Mouse (Mus musculus): Measurements from ENCODE around the gene Tmem229a. TPM values are rescaled to one million over a fixed set of nuclear protein-coding genes. Genes with fewer than 3 reads are reported as not detected.
A peak's percentile ranks its signal among the peaks of the same experiment; 100 is the strongest.

Gene Tmem229a
- 3.4 and 4.6 TPM in 2 replicates for polyA plus RNA-seq (2015; fragmentation: Nextera tagmentation; extraction: Ambion mirVana)

DNA sequence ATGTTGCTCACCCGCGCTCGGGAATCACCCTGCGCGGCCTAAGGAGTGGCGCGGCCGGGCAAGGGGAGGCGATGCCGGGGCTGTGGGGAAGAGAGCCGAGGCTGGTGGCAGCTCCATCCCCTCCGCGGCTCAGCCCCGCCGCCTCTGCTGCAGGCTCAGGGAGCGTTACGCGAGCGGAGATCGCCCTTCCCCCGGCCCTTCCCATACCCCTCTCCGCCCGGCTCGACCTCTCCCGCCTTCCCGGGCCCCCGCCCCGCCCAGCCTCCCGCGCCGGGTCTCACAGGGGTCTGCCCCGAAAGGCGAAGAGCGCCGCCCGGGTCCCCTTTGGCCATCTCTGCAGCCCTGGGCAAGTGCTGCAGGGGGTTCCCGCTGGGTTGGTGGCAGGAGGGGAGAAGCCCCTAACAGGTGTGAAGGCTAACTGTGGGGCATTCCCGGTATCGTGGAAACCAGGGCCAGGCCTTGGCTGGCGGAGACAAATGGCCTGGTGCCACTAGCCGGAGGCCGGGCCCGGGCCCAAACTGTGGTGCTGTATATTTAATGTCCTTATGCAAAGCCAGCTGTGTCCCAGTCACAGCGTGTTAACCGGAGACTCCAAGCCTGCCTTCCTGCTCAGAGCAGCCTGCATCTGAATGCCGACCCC lies at the start of gene Tmem229a:
TSS of gene Tmem229a (minus strand) at position 352 of the 640 bp plus-strand sequence.
- peak within 1 kb of the TSS; percentile 99 for H3K9ac ChIP-seq (ENCODE audit: low read depth, low read length)
- peak within 1 kb of the TSS; percentile 86 for H3K4me2 ChIP-seq (ENCODE audit: low read length)
- WGBS, result under 1% methylated on average over 33 of the region's 46 CpGs
- H3K27ac ChIP-seq (ENCODE audit: low read length), result peak within 1 kb of the TSS; percentile 94
- H3K27me3 ChIP-seq (ENCODE audit: control insufficient read depth, insufficient read depth, low read depth, low read length), result no peaks in the 10 kb centered on the region
- peak; percentile 91 for ATAC-seq
- no peaks in the 10 kb centered on the region for H3K36me3 ChIP-seq (ENCODE audit: control insufficient read depth, insufficient read depth, low read length)
- no peaks in the 10 kb centered on the region; the same call in 1 of the 2 replicates for H3K9me3 ChIP-seq (replicated peaks; ENCODE audit: control insufficient read depth, low read length, poor library complexity, severe bottlenecking)
- peak within 1 kb of the TSS; percentile 70 for H3K4me3 ChIP-seq (ENCODE audit: low read depth, low read length)
- 0 out of 2 replicates have a peak, but pooled peaks cover 4% of the 10 kb centered on the region for H3K4me1 ChIP-seq (ENCODE audit: control insufficient read depth, insufficient read depth, low read length)

GRCm38 (mm10) chr6:24993754-24994153 lies 37.7 kb upstream of the Tmem229a start:
- Histone ChIP-seq H3K27ac (ENCODE audit: low read length) (no peak overlapping the region), H3K4me3 (ENCODE audit: low read depth, low read length) (no peak overlapping the region), H3K4me2 (ENCODE audit: low read length) (no peak overlapping the region), H3K4me1 (ENCODE audit: control insufficient read depth, insufficient read depth, low read length) (no peaks in the 10 kb centered on the region), H3K27me3 (ENCODE audit: control insufficient read depth, insufficient read depth, low read depth, low read length) (no peaks in the 10 kb centered on the region), H3K36me3 (ENCODE audit: control insufficient read depth, insufficient read depth, low read length) (no peaks in the 10 kb centered on the region), H3K9me3 (replicated peaks; ENCODE audit: control insufficient read depth, low read length, poor library complexity, severe bottlenecking) (no peaks in the 10 kb centered on the region), H3K9ac (ENCODE audit: low read depth, low read length) (no peak overlapping the region)
- 66% methylated on average over 2 of the region's 2 CpGs for WGBS
- ATAC-seq, result no peak

DNA sequence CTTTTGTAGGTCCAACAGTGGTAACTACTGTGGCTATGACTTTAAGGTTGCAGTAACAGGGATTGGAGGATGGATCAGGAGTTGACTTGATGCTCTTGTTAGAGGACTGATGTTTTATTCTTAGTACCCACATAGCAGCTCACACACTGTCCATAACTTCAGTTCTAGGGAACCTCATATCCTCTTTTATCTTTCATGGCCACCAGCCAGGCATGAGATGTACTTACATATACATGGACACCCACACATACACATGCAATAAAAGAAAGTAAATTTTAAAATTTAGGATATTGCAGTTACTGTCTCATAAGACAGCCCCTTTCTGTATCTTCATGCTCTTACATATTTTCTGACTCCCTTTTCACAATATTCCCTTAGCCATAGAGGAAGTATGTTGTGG lies 33.7 kb upstream of the Tmem229a start:
- no peaks in the 10 kb centered on the region for H3K9me3 ChIP-seq (replicated peaks; ENCODE audit: control insufficient read depth, low read length, poor library complexity, severe bottlenecking)
- no peak for ATAC-seq

DNA sequence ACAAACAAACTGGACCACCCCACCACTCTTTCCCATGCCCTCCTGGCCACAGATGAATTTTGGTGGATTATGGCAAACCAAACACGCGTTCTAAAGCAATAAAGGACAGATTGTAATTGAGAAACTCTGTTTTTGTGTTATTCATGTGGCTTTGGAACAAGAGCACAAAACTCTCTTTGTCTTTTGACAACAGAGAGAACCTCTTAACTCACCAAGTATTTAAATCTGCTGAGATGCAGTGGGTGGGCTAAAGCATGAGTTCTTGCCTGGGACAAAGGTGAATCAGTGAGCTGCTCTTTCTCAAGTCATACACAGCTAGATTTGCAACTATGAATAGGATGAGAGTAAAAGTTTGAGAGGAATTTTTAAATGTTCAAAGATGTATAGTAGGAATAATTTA lies 20.1 kb upstream of the Tmem229a start:
- Histone ChIP-seq H3K4me1 (ENCODE audit: control insufficient read depth, insufficient read depth, low read length) (no peaks in the 10 kb centered on the region), H3K27ac (ENCODE audit: low read length) (no peak overlapping the region), H3K9me3 (replicated peaks; ENCODE audit: control insufficient read depth, low read length, poor library complexity, severe bottlenecking) (no peaks in the 10 kb centered on the region), H3K9ac (ENCODE audit: low read depth, low read length) (no peak overlapping the region), H3K36me3 (ENCODE audit: control insufficient read depth, insufficient read depth, low read length) (no peaks in the 10 kb centered on the region), H3K27me3 (ENCODE audit: control insufficient read depth, insufficient read depth, low read depth, low read length) (no peaks in the 10 kb centered on the region), H3K4me2 (ENCODE audit: low read length) (no peak overlapping the region), H3K4me3 (ENCODE audit: low read depth, low read length) (no peak overlapping the region)
- ATAC-seq, result no peak
- WGBS, result 35% methylated on average over 2 of the region's 2 CpGs

More for the DNA sequence above, 33.7 kb upstream of the Tmem229a start:
- no peak overlapping the region for H3K27ac ChIP-seq (ENCODE audit: low read length)
- no peaks in the 10 kb centered on the region for H3K36me3 ChIP-seq (ENCODE audit: control insufficient read depth, insufficient read depth, low read length)
- H3K27me3 ChIP-seq (ENCODE audit: control insufficient read depth, insufficient read depth, low read depth, low read length), result no peaks in the 10 kb centered on the region
- H3K4me1 ChIP-seq (ENCODE audit: control insufficient read depth, insufficient read depth, low read length), result no peaks in the 10 kb centered on the region
- no peak overlapping the region for H3K9ac ChIP-seq (ENCODE audit: low read depth, low read length)
- H3K4me3 ChIP-seq (ENCODE audit: low read depth, low read length), result no peak overlapping the region
- H3K4me2 ChIP-seq (ENCODE audit: low read length), result no peak overlapping the region

- Histone ChIP-seq H3K27me3 (ENCODE audit: control insufficient read depth, insufficient read depth, low read depth, low read length) (no peaks in the 10 kb centered on the region), H3K4me1 (ENCODE audit: control insufficient read depth, insufficient read depth, low read length) (no peaks in the 10 kb centered on the region), H3K36me3 (ENCODE audit: control insufficient read depth, insufficient read depth, low read length) (no peaks in the 10 kb centered on the region), H3K4me2 (ENCODE audit: low read length) (no peak overlapping the region), H3K9ac (ENCODE audit: low read depth, low read length) (no peak overlapping the region), H3K9me3 (replicated peaks; ENCODE audit: control insufficient read depth, low read length, poor library complexity, severe bottlenecking) (no peaks in the 10 kb centered on the region), H3K4me3 (ENCODE audit: low read depth, low read length) (no peak overlapping the region), H3K27ac (ENCODE audit: low read length) (no peak overlapping the region)
- 90% methylated on average over 3 of the region's 3 CpGs for WGBS
- no peak for ATAC-seq
Observed at GRCm38 (mm10) chr6:24968471-24969223, 12.6 kb upstream of the Tmem229a start.

- Histone ChIP-seq H3K4me1 (ENCODE audit: control insufficient read depth, insufficient read depth, low read length) (no peaks in the 10 kb centered on the region), H3K36me3 (ENCODE audit: control insufficient read depth, insufficient read depth, low read length) (no peaks in the 10 kb centered on the region), H3K4me3 (ENCODE audit: low read depth, low read length) (no peak overlapping the region), H3K27ac (ENCODE audit: low read length) (no peak overlapping the region), H3K9me3 (replicated peaks; ENCODE audit: control insufficient read depth, low read length, poor library complexity, severe bottlenecking) (no peaks in the 10 kb centered on the region), H3K27me3 (ENCODE audit: control insufficient read depth, insufficient read depth, low read depth, low read length) (no peaks in the 10 kb centered on the region), H3K4me2 (ENCODE audit: low read length) (no peak overlapping the region), H3K9ac (ENCODE audit: low read depth, low read length) (no peak overlapping the region)
- no peak for ATAC-seq
- WGBS, result 94% methylated on average over 7 of the region's 7 CpGs
Observed at GRCm38 (mm10) chr6:24967726-24968125, 11.6 kb upstream of the Tmem229a start.

- Histone ChIP-seq H3K4me1 (ENCODE audit: control insufficient read depth, insufficient read depth, low read length) (no peaks in the 10 kb centered on the region), H3K4me3 (ENCODE audit: low read depth, low read length) (no peak overlapping the region), H3K4me2 (ENCODE audit: low read length) (no peak overlapping the region), H3K27ac (ENCODE audit: low read length) (no peak overlapping the region), H3K9me3 (replicated peaks; ENCODE audit: control insufficient read depth, low read length, poor library complexity, severe bottlenecking) (no peaks in the 10 kb centered on the region), H3K9ac (ENCODE audit: low read depth, low read length) (no peak overlapping the region), H3K36me3 (ENCODE audit: control insufficient read depth, insufficient read depth, low read length) (no peaks in the 10 kb centered on the region), H3K27me3 (ENCODE audit: control insufficient read depth, insufficient read depth, low read depth, low read length) (no peaks in the 10 kb centered on the region)
- no peak for ATAC-seq
- WGBS, result 83% methylated on average over 2 of the region's 2 CpGs
Observed at GRCm38 (mm10) chr6:24966010-24966682, 10.0 kb upstream of the Tmem229a start.

DNA sequence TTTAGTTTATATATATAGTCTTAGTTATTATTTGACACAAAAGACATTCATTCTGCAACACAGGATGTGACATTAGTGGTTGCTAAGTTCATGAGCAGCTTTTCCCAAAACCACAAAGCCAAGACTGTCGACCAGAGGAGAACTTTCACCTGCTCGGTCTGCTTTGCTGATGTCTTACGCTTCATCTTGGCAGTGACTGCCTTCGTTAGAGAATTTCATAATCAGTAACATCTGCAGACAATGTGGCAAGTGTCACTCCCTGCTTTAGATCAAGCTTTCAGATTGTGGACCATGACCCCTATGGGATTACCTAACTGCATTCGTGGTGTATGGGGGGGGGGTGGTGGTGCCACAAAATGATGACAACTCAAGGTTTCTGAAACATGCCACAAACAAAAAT lies 7.7 kb upstream of the Tmem229a start:
- no peak overlapping the region for H3K27ac ChIP-seq (ENCODE audit: low read length)

GRCm38 (mm10) chr6:24956586-24956973 lies 483 bp upstream of the Tmem229a start:
- 0% methylated on average over 2 of the region's 5 CpGs for WGBS

More for the DNA sequence above, 7.7 kb upstream of the Tmem229a start:
- no peaks in the 10 kb centered on the region; the same call in 1 of the 2 replicates for H3K9me3 ChIP-seq (replicated peaks; ENCODE audit: control insufficient read depth, low read length, poor library complexity, severe bottlenecking)
- no peak overlapping the region for H3K4me3 ChIP-seq (ENCODE audit: low read depth, low read length)
- WGBS, result 90% methylated on average over 5 of the region's 5 CpGs
- H3K9ac ChIP-seq (ENCODE audit: low read depth, low read length), result no peak overlapping the region
- no peaks in the 10 kb centered on the region for H3K4me1 ChIP-seq (ENCODE audit: control insufficient read depth, insufficient read depth, low read length)
- H3K4me2 ChIP-seq (ENCODE audit: low read length), result no peak overlapping the region
- no peak for ATAC-seq
- no peaks in the 10 kb centered on the region for H3K36me3 ChIP-seq (ENCODE audit: control insufficient read depth, insufficient read depth, low read length)
- no peaks in the 10 kb centered on the region for H3K27me3 ChIP-seq (ENCODE audit: control insufficient read depth, insufficient read depth, low read depth, low read length)

More at GRCm38 (mm10) chr6:24956586-24956973, 483 bp upstream of the Tmem229a start:
- no peak for ATAC-seq
- Histone ChIP-seq H3K36me3 (ENCODE audit: control insufficient read depth, insufficient read depth, low read length) (no peaks in the 10 kb centered on the region), H3K9me3 (replicated peaks; ENCODE audit: control insufficient read depth, low read length, poor library complexity, severe bottlenecking) (no peaks in the 10 kb centered on the region; the same call in 1 of the 2 replicates), H3K27me3 (ENCODE audit: control insufficient read depth, insufficient read depth, low read depth, low read length) (no peaks in the 10 kb centered on the region), H3K27ac (ENCODE audit: low read length) (peak overlapping the region; percentile 94), H3K4me1 (ENCODE audit: control insufficient read depth, insufficient read depth, low read length) (0 out of 2 replicates have a peak, but pooled peaks cover 4% of the 10 kb centered on the region), H3K4me3 (ENCODE audit: low read depth, low read length) (peak overlapping the region; percentile 70), H3K9ac (ENCODE audit: low read depth, low read length) (peak overlapping the region; percentile 99), H3K4me2 (ENCODE audit: low read length) (peak overlapping the region; percentile 86)
